Mouse (Mus musculus) cortical plate, adult 2 months (tissue): ENCODE measurements around the gene Olfr1331. TPM values are rescaled to one million over a fixed set of nuclear protein-coding genes. Genes with fewer than 3 reads are reported as not detected.
"Not testable (repeated sequence)": the region's sequence is repeated elsewhere in the genome, so short reads cannot be mapped to it uniquely, and the experiment has no call there.

Source experiments
- H3K27ac ChIP-seq: fragments of 200-500 bp; 2 replicates; pipeline ENCODE4 v1.5.1; 2012; ENCODE audit warnings: low read length, control low read depth, inconsistent platforms; ENCODE audit not compliant: insufficient read depth
- H3K4me1 ChIP-seq: fragments of 200-500 bp; 2 replicates; pipeline ENCODE4 v1.6.1; 2011; ENCODE audit warnings: low read length; ENCODE audit not compliant: control insufficient read depth, insufficient read depth
- H3K4me3 ChIP-seq: fragments of 200-500 bp; 2 replicates; pipeline ENCODE4 v1.5.1; 2011; ENCODE audit warnings: mild to moderate bottlenecking, low read length, control low read depth; ENCODE audit not compliant: insufficient read depth
- CTCF ChIP-seq: fragments of 200-500 bp; IDR thresholded peaks from 2 replicates; pipeline ENCODE4 v1.5.1; 2011; ENCODE audit warnings: mild to moderate bottlenecking, control low read depth, low read length; ENCODE audit not compliant: insufficient read depth; ENCODE audit errors: extremely low read depth
- POLR2A ChIP-seq: fragments of 200-500 bp; IDR thresholded peaks from 2 replicates; pipeline ENCODE4 v1.6.1; 2011; ENCODE audit warnings: mild to moderate bottlenecking, low read length, control low read depth; ENCODE audit not compliant: insufficient read depth; ENCODE audit errors: extremely low read depth
- polyA plus RNA-seq: library from polyadenylated mRNA; depleted of rRNA; stranded (reverse); fragments of >200 nt; gene quantifications from 2 replicates; pipeline ENCODE4 v1.2.3, GENCODE M21; 2012; rRNA removed

The Olfr1331 gene
- polyA plus RNA-seq, result not detected in 2 replicates

DNA sequence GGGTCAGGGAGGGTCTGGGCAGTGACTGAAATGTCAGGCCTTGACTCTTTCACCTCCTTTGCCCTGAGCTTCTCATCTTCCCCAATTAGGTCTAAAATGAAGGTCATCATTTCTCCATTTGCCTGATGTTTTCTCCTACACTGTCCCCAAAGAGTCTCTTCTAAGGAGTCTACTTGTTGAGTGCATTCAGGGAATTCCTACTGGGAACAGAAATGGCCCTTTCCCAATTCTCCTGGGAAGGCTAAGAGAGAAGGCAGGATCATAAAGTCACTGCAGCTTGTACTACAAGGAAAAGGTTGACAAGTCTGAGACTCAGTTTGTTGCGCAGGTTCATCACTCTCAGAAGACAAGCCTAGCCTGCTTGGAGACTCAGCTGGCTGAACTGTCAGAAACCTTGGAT, at the start of gene Olfr1331:
Gene Olfr1331, plus strand, starts transcription at position 301 of the 400 bp plus-strand sequence.
- H3K4me3 ChIP-seq, result no peak within 1 kb of the TSS
- H3K4me1 ChIP-seq, result no peaks in the 10 kb centered on the region
- no peak within 1 kb of the TSS for H3K27ac ChIP-seq
- no peak for TF ChIP-seq CTCF
- TF ChIP-seq POLR2A, result no peak

DNA sequence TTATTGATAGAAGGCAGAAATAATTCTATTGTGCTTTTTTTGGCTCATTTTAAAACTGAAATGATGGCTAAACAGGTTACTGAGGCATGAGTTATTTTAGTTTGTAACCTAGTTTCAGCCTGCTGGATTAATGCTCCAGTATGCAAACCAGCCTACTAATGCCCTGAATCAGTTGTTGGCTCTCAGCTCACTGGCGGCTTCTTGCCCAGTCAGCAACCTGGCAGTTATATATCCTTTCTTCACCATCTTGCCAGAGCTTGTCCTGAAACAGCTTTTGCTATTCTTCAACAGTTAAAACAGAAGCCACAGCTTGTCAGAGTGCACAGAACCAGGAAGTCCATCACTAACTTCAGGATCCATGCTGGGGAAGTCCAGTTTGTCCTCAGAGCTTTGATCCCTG, 45.5 kb upstream of the Olfr1331 start:
- no peaks in the 10 kb centered on the region for H3K4me1 ChIP-seq
- TF ChIP-seq POLR2A (no peak), CTCF (no peak)
- H3K27ac ChIP-seq, result no peak overlapping the region
- no peak overlapping the region for H3K4me3 ChIP-seq

DNA sequence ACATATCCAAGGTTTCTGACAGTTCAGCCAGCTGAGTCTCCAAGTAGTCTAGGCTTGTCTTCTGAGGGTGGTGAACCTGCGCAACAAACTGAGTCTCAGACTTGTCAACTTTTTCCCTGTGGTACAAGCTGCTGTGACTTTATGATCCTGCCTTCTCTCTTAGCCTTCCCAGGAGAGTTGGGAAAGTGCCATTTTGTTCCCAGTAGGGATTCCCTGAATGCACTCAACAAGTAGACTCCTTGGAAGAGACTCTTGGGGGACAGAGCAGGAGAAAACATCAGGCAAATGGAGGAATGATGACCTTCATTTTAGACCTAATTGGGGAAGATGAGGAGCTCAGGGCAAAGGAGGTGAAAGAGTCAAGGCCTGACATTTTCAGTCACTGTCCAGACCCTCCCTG, 28.3 kb upstream of the Olfr1331 start, which contains the start of gene Olfr1333:
Gene Olfr1333, minus strand, starts transcription at position 101 of the 400 bp plus-strand sequence.
- Histone ChIP-seq H3K4me3 (no peak within 1 kb of the TSS), H3K27ac (no peak within 1 kb of the TSS), H3K4me1 (no peaks in the 10 kb centered on the region)
- TF ChIP-seq POLR2A (no peak), CTCF (no peak)

DNA sequence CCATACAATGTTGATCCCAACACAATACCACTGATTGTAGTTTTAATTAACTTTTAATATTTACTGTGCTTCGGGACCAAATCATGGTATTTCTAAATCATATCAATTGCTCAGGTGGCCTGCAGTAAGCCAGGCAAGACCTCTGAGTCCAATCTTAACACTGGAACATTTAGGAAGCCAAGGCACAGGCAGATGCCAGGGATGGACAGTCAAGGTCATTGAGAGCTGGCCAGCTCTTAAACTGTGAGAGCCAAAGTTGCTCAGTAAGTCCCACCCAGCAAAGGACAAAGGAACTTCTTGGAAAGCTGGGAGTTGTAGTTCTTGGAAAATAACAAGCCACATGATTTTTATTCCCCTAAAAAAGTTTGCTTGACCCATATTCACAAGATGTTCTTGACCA, 2.7 kb upstream of the Olfr1331 start:
- TF ChIP-seq POLR2A (no peak), CTCF (no peak)
- Histone ChIP-seq H3K4me1 (no peaks in the 10 kb centered on the region), H3K27ac (no peak overlapping the region), H3K4me3 (no peak overlapping the region)

DNA sequence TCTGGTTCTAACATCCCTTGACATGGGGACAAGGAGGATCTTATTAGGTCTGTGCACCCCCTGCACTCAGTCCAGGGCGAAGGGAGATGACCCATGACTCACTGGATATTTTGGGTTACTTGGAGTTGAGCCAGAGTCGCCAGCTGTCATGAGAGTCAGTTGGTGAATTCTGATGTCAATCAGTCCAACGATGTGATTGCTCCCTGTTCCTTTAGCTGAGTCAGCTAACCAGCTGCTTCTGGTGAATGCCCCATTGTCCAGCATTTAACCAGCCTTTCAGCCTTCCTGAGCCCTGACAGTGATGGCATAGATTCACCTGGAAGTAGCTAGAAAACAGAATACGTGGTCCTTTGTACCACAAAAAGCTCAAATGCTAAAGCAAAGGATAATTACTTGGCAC, 1.7 kb upstream of the Olfr1331 start:
- no peaks in the 10 kb centered on the region for H3K4me1 ChIP-seq
- TF ChIP-seq CTCF (no peak), POLR2A (no peak)
- H3K27ac ChIP-seq, result peak overlapping the region; percentile 71
- no peak overlapping the region for H3K4me3 ChIP-seq

DNA sequence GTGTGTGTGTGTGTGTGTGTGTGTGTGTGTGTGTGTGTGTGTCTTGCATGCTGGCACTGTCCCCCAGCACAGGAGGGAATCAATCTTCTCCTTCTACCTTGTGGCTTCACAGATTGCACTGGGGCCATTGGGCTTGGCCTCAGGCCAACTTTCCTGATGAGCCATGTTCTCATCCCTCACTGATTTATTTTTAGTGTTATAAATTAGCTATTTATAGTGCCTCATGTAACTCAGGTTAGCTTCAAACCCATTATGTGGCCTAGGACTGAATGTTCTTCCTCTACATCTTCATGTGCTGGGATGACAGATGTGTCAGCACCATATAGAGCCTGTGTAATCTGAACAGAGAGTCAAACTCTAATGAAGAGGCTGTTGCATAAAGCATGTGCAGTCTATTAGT, 3.1 kb downstream of the Olfr1331 start:
- TF ChIP-seq POLR2A, result no peak
- no peak for TF ChIP-seq CTCF
- no peaks in the 10 kb centered on the region for H3K4me1 ChIP-seq
- H3K27ac ChIP-seq, result no peak overlapping the region
- H3K4me3 ChIP-seq, result no peak overlapping the region

DNA sequence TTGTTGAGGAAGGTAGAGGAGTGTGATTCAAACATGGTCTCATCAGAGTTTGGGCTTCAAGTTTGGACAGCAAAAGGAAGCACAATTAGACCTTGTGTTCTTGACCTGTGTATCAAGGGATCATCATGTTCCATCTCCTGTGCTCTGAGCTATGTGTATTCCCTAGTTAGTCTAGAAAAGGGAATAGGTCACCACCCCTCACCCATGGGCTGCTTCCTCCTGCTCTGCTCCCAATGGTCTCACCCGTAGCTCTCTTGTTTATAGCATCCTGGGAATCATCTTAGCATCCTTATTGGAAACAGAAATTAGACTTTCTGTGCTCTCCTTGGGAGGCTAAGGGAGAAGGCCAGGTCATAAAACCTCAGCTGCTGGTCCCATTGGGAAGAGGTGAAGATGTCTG, 23.8 kb downstream of the Olfr1331 start, which contains the start of gene Olfr1330:
Gene Olfr1330, plus strand, starts transcription at position 301 of the 400 bp plus-strand sequence.
- no peak within 1 kb of the TSS for H3K4me3 ChIP-seq
- no peaks in the 10 kb centered on the region for H3K4me1 ChIP-seq
- TF ChIP-seq POLR2A (no peak), CTCF (no peak)
- no peak within 1 kb of the TSS for H3K27ac ChIP-seq

DNA sequence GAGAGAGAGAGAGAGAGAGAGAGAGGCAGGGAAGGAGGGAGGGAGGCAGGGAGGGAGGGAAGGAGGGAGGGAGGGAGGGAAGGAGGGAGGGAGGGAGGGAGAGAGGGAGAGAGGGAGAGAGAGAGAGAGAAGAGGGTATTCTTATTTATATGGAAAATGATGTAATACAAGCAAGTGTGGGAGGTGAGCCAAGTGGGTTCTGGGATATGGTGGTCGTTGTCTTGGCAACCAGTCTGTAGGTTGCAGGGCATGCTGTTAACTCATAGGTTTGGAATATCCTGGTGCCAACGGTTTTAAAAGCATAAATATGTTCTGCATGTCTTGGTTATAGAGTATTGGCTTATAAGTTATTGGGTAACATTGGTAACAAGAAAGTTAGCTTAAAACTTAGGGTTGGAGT, 37.5 kb downstream of the Olfr1331 start:
- no peak for TF ChIP-seq CTCF
- no peak for TF ChIP-seq POLR2A
- no peak overlapping the region for H3K4me3 ChIP-seq
- H3K27ac ChIP-seq, result no peak overlapping the region
- no peaks in the 10 kb centered on the region for H3K4me1 ChIP-seq

DNA sequence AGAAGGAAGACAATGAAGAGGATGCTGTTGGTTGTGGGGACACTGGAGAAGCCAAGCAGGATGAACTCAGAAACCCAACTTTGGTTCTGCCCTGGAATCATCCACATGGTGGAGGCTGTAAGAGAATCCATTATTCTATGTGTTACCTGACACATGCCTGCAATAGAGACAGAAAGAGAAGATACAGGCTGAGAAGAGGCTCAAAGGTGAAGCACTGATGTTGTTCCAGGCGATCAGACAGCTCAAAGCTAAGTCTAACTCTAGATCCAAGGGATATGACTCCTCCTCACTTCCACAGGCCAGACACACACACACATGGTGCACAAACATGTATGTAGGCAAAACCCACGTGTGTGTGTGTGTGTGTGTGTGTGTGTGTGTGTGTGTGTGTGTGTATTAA, 52.9 kb downstream of the Olfr1331 start, which contains the start of gene Olfr1329:
Gene Olfr1329, minus strand, starts transcription at position 101 of the 400 bp plus-strand sequence.
- not testable (repeated sequence) for H3K27ac ChIP-seq, H3K4me1 ChIP-seq, H3K4me3 ChIP-seq

Other genes starting within 250 kb of the Olfr1331 start
- 0.32 and 0.56 TPM in 2 replicates for gene Cfap57, start 243.9 kb upstream of the Olfr1331 start, polyA plus RNA-seq
- 53.1 and 54.8 TPM in 2 replicates for gene Ebna1bp2, start 243.8 kb upstream of the Olfr1331 start, polyA plus RNA-seq
- not detected in 2 replicates for gene Olfr62, start 205.7 kb upstream of the Olfr1331 start, polyA plus RNA-seq
- not detected in 2 replicates for gene Olfr1342, start 171.9 kb upstream of the Olfr1331 start, polyA plus RNA-seq
- gene Olfr1341, start 161.1 kb upstream of the Olfr1331 start, polyA plus RNA-seq, result not detected in 2 replicates
- not detected in 2 replicates for gene Olfr1340, start 144.5 kb upstream of the Olfr1331 start, polyA plus RNA-seq
- gene Olfr1339, start 132.5 kb upstream of the Olfr1331 start, polyA plus RNA-seq, result not detected in 2 replicates
- not detected in 2 replicates for gene Olfr1338, start 105.9 kb upstream of the Olfr1331 start, polyA plus RNA-seq
- not detected in 2 replicates for gene Olfr1337, start 82.1 kb upstream of the Olfr1331 start, polyA plus RNA-seq
- gene Olfr1335, start 54.7 kb upstream of the Olfr1331 start, polyA plus RNA-seq, result not detected in 2 replicates
- not detected in 2 replicates for gene Olfr1333, start 28.4 kb upstream of the Olfr1331 start, polyA plus RNA-seq
- not detected in 2 replicates for gene Olfr1330, start 23.9 kb downstream of the Olfr1331 start, polyA plus RNA-seq
- not detected in 2 replicates for gene Olfr1329, start 52.8 kb downstream of the Olfr1331 start, polyA plus RNA-seq
- gene Olfr1328, start 74.0 kb downstream of the Olfr1331 start, polyA plus RNA-seq, result not detected in 2 replicates
- gene Lao1, start 96.9 kb downstream of the Olfr1331 start, polyA plus RNA-seq, result 0.10 and 0.17 TPM in 2 replicates
- 112 and 125 TPM in 2 replicates for gene Slc2a1, start 244.1 kb downstream of the Olfr1331 start, polyA plus RNA-seq